Mouse (Mus musculus) myocyte (in vitro differentiated cells): ENCODE data around the gene Ankrd34a. TPM values are rescaled to one million over a fixed set of nuclear protein-coding genes. Genes with fewer than 3 reads are reported as not detected.
A peak's percentile ranks its signal among the peaks of the same experiment; 100 is the strongest.

Experiments
- H3K27me3 ChIP-seq: one replicate; pipeline ENCODE4 v1.6.1; 2011; ENCODE audit not compliant: control insufficient read depth, insufficient read depth, insufficient read length
- H3K36me3 ChIP-seq: one replicate; pipeline ENCODE4 v1.6.1; 2011; ENCODE audit not compliant: control insufficient read depth, insufficient read depth
- H3K4me2 ChIP-seq: one replicate; pipeline ENCODE4 v1.6.1; 2011; ENCODE audit warnings: low read depth, control low read depth
- H3K4me3 ChIP-seq: one replicate; pipeline ENCODE4 v1.5.1; 2011; ENCODE audit warnings: mild to moderate bottlenecking, control low read depth, moderate library complexity
- H3K79me2 ChIP-seq: one replicate; pipeline ENCODE4 v1.6.1; 2011; ENCODE audit not compliant: control insufficient read depth, insufficient read depth
- H3ac ChIP-seq: one replicate; pipeline ENCODE4 v1.6.1; 2011; ENCODE audit not compliant: control insufficient read depth, insufficient read length
- CEBPB ChIP-seq: IDR thresholded peaks from 2 replicates; pipeline ENCODE4 v1.6.1; 2011; ENCODE audit warnings: mild to moderate bottlenecking, moderate library complexity; ENCODE audit not compliant: poor library complexity, insufficient read depth, severe bottlenecking
- E2F4 ChIP-seq: IDR thresholded peaks from one replicate; pipeline ENCODE4 v1.6.1; 2011; ENCODE audit warnings: mild to moderate bottlenecking, control low read depth, moderate library complexity; ENCODE audit not compliant: insufficient read depth
- MAX ChIP-seq: IDR thresholded peaks from one replicate; pipeline ENCODE4 v1.6.1; 2011; ENCODE audit warnings: low read depth, mild to moderate bottlenecking, control low read depth
- MYOD1 ChIP-seq, 3 experiments: IDR thresholded peaks; one replicate each; pipeline ENCODE4 v1.6.1; 2011; ENCODE audit warnings: control low read depth in 2 of 3, low read depth in 2 of 3, mild to moderate bottlenecking in 2 of 3, moderate library complexity in 1 of 3; ENCODE audit not compliant: insufficient read length in 2 of 3, control insufficient read depth in 1 of 3
- MYOG ChIP-seq, 3 experiments: IDR thresholded peaks; one replicate each; pipeline ENCODE4 v1.6.1; 2011; ENCODE audit warnings: control low read depth in 2 of 3, low read depth in 2 of 3, mild to moderate bottlenecking in 2 of 3; ENCODE audit not compliant: insufficient read length in 2 of 3, control insufficient read depth in 1 of 3, insufficient read depth in 1 of 3
- POLR2A ChIP-seq: IDR thresholded peaks from one replicate; pipeline ENCODE4 v1.6.1; 2011; ENCODE audit warnings: low read depth, mild to moderate bottlenecking, control low read depth, moderate library complexity; ENCODE audit not compliant: insufficient read length
- POLR2AphosphoS2 ChIP-seq: IDR thresholded peaks from one replicate; pipeline ENCODE4 v1.6.1; 2011; ENCODE audit warnings: low read depth, control low read depth; ENCODE audit not compliant: insufficient read length
- REST ChIP-seq: IDR thresholded peaks from one replicate; pipeline ENCODE4 v1.6.1; 2011; ENCODE audit warnings: mild to moderate bottlenecking, control low read depth, moderate library complexity; ENCODE audit not compliant: insufficient read depth, insufficient read length
- SRF ChIP-seq: IDR thresholded peaks from one replicate; pipeline ENCODE4 v1.6.1; 2011; ENCODE audit warnings: low read depth; ENCODE audit not compliant: control insufficient read depth, insufficient read length
- TCF12 ChIP-seq: IDR thresholded peaks from one replicate; pipeline ENCODE4 v1.6.1; 2011; ENCODE audit warnings: mild to moderate bottlenecking, control low read depth; ENCODE audit not compliant: poor library complexity, insufficient read depth, severe bottlenecking
- TCF3 ChIP-seq: IDR thresholded peaks from one replicate; pipeline ENCODE4 v1.6.1; 2011; ENCODE audit warnings: low read depth, control low read depth; ENCODE audit not compliant: insufficient read length
- USF1 ChIP-seq: IDR thresholded peaks from one replicate; pipeline ENCODE4 v1.6.1; 2011; ENCODE audit warnings: low read depth, mild to moderate bottlenecking, control low read depth, moderate library complexity
- polyA plus RNA-seq: library from polyadenylated mRNA; unstranded; fragments of >200 nt; fragmentation: generic; extraction: Trizol; gene quantifications from one replicate; pipeline ENCODE4 v1.2.1, GENCODE M21; 2012; ENCODE audit warnings: missing spikeins

Ankrd34a gene
- polyA plus RNA-seq, 1 experiment = 2.5 TPM

DNA sequence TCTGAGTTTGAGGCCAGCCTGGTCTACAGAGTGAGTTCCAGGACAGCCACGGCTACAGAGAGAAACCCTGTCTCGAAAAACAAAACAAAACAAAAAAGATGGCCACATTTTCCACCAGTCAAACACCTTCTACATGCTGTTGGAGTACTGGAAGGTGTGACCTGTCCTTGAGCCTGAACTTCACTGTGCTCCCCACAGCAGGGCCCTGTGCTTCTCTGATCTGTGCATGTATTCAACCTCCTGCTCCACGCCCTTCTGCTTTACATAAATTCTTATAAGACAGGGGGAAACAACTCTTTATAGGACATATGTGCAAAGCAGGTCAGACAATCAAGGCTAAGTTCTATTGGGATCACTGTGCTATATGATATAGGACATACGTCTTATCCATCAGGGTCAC lies 26.8 kb downstream of the Ankrd34a start:
- H3K36me3 ChIP-seq = peaks cover 24% of the 10 kb centered on the region
- H3K79me2 ChIP-seq = no peaks in the 10 kb centered on the region
- no peak overlapping the region for H3K4me2 ChIP-seq
- no peaks in the 10 kb centered on the region for H3K27me3 ChIP-seq
- H3ac ChIP-seq = no peak overlapping the region
- TF ChIP-seq POLR2AphosphoS2 = no peak
- no peak for TF ChIP-seq E2F4
- no peak for TF ChIP-seq TCF12
- no peak for TF ChIP-seq CEBPB
- no peak for TF ChIP-seq POLR2A
- TF ChIP-seq USF1 = no peak
- no peak for TF ChIP-seq REST
- no peak for TF ChIP-seq MYOD1 (IDR thresholded peaks at IDR 0.05; ENCODE audit: control insufficient read depth in 1 of 3, insufficient read length in 2 of 3, low read depth in 2 of 3)
- TF ChIP-seq SRF = no peak
- no peak overlapping the region for H3K4me3 ChIP-seq

DNA sequence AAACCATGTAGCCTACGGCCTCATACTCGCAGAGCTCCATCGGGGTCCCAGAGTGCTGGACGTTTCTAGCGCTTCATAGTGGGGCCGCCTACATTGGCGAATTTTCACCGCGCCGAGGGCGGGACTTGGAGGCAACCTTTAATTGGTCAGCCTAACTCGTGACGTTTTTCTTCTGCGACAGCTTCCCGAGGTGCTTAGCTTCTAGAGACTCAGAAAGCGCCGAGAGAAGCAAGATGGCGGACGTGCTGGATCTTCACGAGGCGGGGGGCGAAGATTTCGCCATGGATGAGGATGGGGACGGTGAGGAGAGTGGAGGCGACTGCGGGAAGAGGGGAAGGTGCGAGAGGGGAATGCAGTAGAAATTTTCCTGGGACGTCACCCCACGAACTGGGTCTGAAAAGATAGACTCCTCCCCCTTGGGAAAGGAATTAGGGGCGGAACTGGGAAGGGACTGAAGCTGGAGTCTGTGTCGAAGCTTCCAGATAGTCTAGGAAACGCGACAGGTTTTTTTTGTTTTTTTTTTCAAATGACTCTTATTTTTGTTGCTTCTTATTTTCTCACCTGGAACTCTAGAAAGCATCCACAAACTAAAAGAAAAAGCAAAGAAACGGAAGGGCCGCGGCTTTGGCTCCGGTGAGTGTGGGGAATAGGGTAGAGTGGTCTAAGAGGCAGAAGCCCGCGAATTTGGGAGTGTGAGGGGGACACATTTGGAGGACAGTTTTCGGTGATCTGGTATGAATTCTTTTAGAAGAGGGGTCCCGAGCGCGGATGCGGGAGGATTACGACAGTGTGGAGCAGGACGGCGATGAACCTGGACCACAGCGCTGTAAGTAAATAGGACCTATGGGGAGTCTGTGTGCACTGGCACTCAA lies 33.5 kb downstream of the Ankrd34a start, which contains the start of gene Rbm8a:
TSS of gene Rbm8a (plus strand) at position 205 of the 872 bp plus-strand sequence.
- peak within 1 kb of the TSS; percentile 84 for H3K4me2 ChIP-seq
- H3K36me3 ChIP-seq = peaks cover 10% of the 10 kb centered on the region
- TF ChIP-seq SRF (peak; percentile 61), E2F4 (peak; percentile 61), USF1 (no peak), TCF12 (no peak), MAX (no peak), POLR2AphosphoS2 (peak; percentile 79), MYOD1 (IDR thresholded peaks at IDR 0.05; ENCODE audit: control insufficient read depth in 1 of 3, insufficient read length in 2 of 3, low read depth in 2 of 3) (no peak), TCF3 (no peak), REST (no peak), POLR2A (peak; percentile 66), CEBPB (no peak), MYOG (IDR thresholded peaks at IDR 0.05; ENCODE audit: control insufficient read depth in 1 of 3, insufficient read depth in 1 of 3, insufficient read length in 2 of 3, low read depth in 2 of 3) (no peak)
- no peaks in the 10 kb centered on the region for H3K27me3 ChIP-seq
- H3K4me3 ChIP-seq = peak within 1 kb of the TSS; percentile 78
- H3ac ChIP-seq = peak within 1 kb of the TSS; percentile 66
- H3K79me2 ChIP-seq = peaks cover 18% of the 10 kb centered on the region

DNA sequence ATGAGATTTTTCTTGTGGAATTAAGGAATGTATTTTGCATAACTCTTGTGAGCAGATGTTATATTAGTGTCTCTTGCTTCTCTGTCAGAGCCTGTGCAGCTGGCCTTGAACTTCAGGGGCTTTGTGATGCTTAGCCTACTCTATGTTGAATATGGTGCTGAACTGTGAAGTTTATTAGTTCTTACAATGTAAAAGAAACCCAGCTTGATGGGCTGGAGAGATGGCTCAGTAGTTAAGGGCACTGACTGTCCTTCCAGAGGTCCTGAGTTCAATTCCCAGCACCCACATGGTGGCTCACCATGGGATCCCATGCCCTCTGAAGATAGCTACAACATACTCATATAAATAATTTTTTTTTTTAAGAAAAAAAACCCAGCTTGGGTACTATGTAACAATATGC lies 35.6 kb downstream of the Ankrd34a start:
- peaks cover 18% of the 10 kb centered on the region for H3K79me2 ChIP-seq
- no peak overlapping the region for H3K4me3 ChIP-seq
- H3K36me3 ChIP-seq = peaks cover 10% of the 10 kb centered on the region
- no peak for TF ChIP-seq MYOD1 (IDR thresholded peaks at IDR 0.05; ENCODE audit: control insufficient read depth in 1 of 3, insufficient read length in 2 of 3, low read depth in 2 of 3)
- TF ChIP-seq POLR2AphosphoS2 = no peak
- TF ChIP-seq TCF12 = no peak
- TF ChIP-seq CEBPB = no peak
- TF ChIP-seq MYOG (IDR thresholded peaks at IDR 0.05; ENCODE audit: control insufficient read depth in 1 of 3, insufficient read depth in 1 of 3, insufficient read length in 2 of 3, low read depth in 2 of 3) = no peak
- TF ChIP-seq POLR2A = no peak
- TF ChIP-seq REST = no peak
- TF ChIP-seq SRF = no peak
- TF ChIP-seq E2F4 = no peak
- TF ChIP-seq TCF3 = no peak
- no peak for TF ChIP-seq MAX
- TF ChIP-seq USF1 = no peak
- H3K4me2 ChIP-seq = no peak overlapping the region
- H3ac ChIP-seq = no peak overlapping the region
- no peaks in the 10 kb centered on the region for H3K27me3 ChIP-seq

DNA sequence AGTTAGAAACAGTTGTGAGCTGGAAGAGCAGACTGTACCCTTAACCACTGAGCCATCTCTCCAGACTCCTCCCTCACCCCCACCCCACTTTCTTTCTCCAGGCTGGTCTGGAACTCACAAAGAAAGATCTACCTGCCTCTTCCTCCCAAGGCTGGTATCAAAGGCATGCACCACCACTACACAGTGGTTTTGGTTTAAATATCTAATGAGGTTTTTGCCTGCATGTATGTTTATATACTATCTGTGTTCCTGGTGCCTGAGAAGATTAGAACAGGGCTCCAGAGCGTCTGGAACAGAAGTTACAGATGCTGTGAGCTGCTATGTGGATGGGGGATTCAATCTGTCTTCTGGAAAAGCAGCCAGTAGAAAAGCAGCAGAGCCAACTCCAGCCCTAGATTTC lies 37.6 kb downstream of the Ankrd34a start:
- Histone ChIP-seq H3K36me3 (peaks cover 10% of the 10 kb centered on the region), H3ac (no peak overlapping the region), H3K79me2 (peaks cover 18% of the 10 kb centered on the region), H3K4me3 (no peak overlapping the region), H3K4me2 (no peak overlapping the region), H3K27me3 (no peaks in the 10 kb centered on the region)
- TF ChIP-seq REST (no peak), E2F4 (no peak), POLR2AphosphoS2 (no peak)
